In the genomic region with DNA sequence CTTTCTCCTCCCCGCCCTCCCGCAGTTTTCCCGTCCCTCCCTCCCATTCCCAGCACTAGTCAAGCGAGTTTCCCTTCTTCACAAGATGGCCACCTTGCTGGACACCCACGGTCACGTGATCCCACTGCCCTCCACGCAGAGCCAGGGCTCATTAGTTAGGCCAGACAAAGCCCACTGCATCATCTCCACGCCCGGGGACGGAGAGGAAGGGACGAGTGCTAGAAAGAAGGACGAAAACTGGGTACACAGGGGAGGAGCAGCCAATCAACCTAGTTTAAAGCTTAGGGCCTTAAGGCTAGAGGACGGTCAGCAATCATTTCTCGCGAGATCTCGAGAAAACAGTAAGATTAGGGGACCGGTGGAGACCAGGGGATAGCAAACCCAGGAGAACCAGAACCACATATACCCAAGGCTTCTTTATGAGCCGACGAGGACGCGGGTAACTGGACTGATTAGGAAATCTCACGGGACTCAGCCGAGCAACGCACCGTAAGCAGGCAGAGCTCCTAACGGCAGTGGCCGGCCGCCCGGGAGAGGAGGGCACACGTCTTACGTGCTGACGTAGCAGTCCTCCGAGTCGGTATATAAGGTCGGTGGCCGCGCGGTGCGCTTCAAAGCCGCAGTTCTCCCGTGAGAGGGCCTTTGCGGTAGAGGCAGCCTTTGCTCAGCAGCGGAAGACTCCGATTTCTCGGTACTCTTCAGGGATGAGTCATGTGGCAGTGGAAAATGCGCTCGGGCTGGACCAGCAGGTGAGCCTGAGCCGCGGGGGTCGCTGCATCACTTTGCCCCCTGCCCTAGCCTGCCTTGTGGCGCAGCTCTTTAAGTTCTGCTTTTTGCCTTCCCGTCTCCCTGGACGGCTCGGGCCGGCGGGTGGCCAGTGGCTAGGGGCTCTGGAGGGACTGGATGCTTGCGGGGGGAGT, we compare ENCODE assay signal across 8 mouse cellular contexts. TPM values are rescaled to one million over a fixed set of nuclear protein-coding genes. Genes with fewer than 3 reads are reported as not detected.
DNase-seq lines count a peak whose midpoint lies in the region; ATAC-seq and TF ChIP-seq lines count a peak whose summit lies in the region.

Gene Ddx3x, plus strand, starts transcription at position 562 of the 920 bp plus-strand sequence.

- H3K27me3 ChIP-seq in embryonic facial prominence, embryonic 14.5 days (replicated peaks; ENCODE audit: control insufficient read depth, insufficient read depth, low read length): 0 out of 2 replicates have a peak, but pooled peaks cover 4% of the 10 kb centered on the region
- no peaks in the 10 kb centered on the region for H3K27me3 ChIP-seq in limb, embryonic 14.5 days (ENCODE audit: control insufficient read depth, insufficient read depth, low read length)
- H3K27me3 ChIP-seq in midbrain, postnatal 0 days (ENCODE audit: insufficient read depth, low read length): no peaks in the 10 kb centered on the region

- H3K4me2 ChIP-seq in embryonic facial prominence, embryonic 14.5 days (ENCODE audit: low read depth, low read length): peak within 1 kb of the TSS; percentile 59
- H3K4me2 ChIP-seq in limb, embryonic 14.5 days (replicated peaks; ENCODE audit: low read depth, low read length, severe bottlenecking): peak within 1 kb of the TSS; percentile 70
- peak within 1 kb of the TSS; percentile 64 for H3K4me2 ChIP-seq in midbrain, postnatal 0 days (ENCODE audit: low read depth, low read length, poor library complexity, severe bottlenecking)

- DNase-seq in 3134 (ENCODE audit: extremely low read depth, insufficient read length, low spot score): peak; percentile 95
- peak; percentile 72 to 85 for DNase-seq in adrenal gland, postnatal 4 days (ENCODE audit: low spot score in 2 of 2)
- peak; percentile 96 for DNase-seq in embryonic facial prominence, embryonic 14.5 days (ENCODE audit: low spot score)
- peak; percentile 89 for DNase-seq in heart, adult 8-10 months (ENCODE audit: low spot score)
- peak; percentile 90 for DNase-seq in kidney, adult 9 months
- peak; percentile 89 for DNase-seq in limb, embryonic 14.5 days (ENCODE audit: low spot score)
- peak; percentile 94 for DNase-seq in midbrain, postnatal 0 days (ENCODE audit: low spot score)
- peak; percentile 75 to 84 for DNase-seq in spleen, postnatal 14 days (ENCODE audit: low spot score in 2 of 2)

- H3K4me1 ChIP-seq in embryonic facial prominence, embryonic 14.5 days (ENCODE audit: control insufficient read depth, insufficient read depth, low read length): 0 out of 2 replicates have a peak, but pooled peaks cover 4% of the 10 kb centered on the region
- no peaks in the 10 kb centered on the region for H3K4me1 ChIP-seq in limb, embryonic 14.5 days (ENCODE audit: control insufficient read depth, insufficient read depth, low read length)
- no peaks in the 10 kb centered on the region for H3K4me1 ChIP-seq in midbrain, postnatal 0 days (ENCODE audit: insufficient read depth, low read length)

- peak; percentile 98; the same call in 1 of the 2 replicates for TF ChIP-seq POLR2A in limb, embryonic 14.5 days (IDR thresholded peaks at IDR 0.05; ENCODE audit: borderline replicate concordance, extremely low read depth, insufficient read depth, insufficient read length)

- peak within 1 kb of the TSS; percentile 99 for H3K27ac ChIP-seq in embryonic facial prominence, embryonic 14.5 days (replicated peaks; ENCODE audit: low read depth, low read length)
- peak within 1 kb of the TSS; percentile 99 for H3K27ac ChIP-seq in limb, embryonic 14.5 days (replicated peaks; ENCODE audit: low read depth, low read length)
- H3K27ac ChIP-seq in midbrain, postnatal 0 days (ENCODE audit: low read depth, low read length): peak within 1 kb of the TSS; percentile 99

- H3K4me3 ChIP-seq in embryonic facial prominence, embryonic 14.5 days (ENCODE audit: low read depth, low read length): peak within 1 kb of the TSS; percentile 92
- peak within 1 kb of the TSS; percentile 87 for H3K4me3 ChIP-seq in limb, embryonic 14.5 days (replicated peaks; ENCODE audit: low read length)
- peak within 1 kb of the TSS; percentile 84 for H3K4me3 ChIP-seq in midbrain, postnatal 0 days (ENCODE audit: low read depth, low read length)

- TF ChIP-seq CTCF in midbrain, postnatal 0 days (IDR thresholded peaks at IDR 0.05): no peak

- H3K9me3 ChIP-seq in embryonic facial prominence, embryonic 14.5 days (ENCODE audit: control insufficient read depth, low read length): no peaks in the 10 kb centered on the region
- no peaks in the 10 kb centered on the region for H3K9me3 ChIP-seq in limb, embryonic 14.5 days (ENCODE audit: control insufficient read depth, low read length)
- H3K9me3 ChIP-seq in midbrain, postnatal 0 days (ENCODE audit: low read length): no peaks in the 10 kb centered on the region

- WGBS in embryonic facial prominence, embryonic 14.5 days: under 1% methylated on average over 40 of the region's 57 CpGs
- 3% methylated on average over 52 of the region's 57 CpGs for WGBS in limb, embryonic 14.5 days
- WGBS in midbrain, postnatal 0 days: under 1% methylated on average over 55 of the region's 57 CpGs

- H3K9ac ChIP-seq in embryonic facial prominence, embryonic 14.5 days (ENCODE audit: low read depth, low read length): peak within 1 kb of the TSS; percentile 99
- H3K9ac ChIP-seq in limb, embryonic 14.5 days (ENCODE audit: low read depth, low read length, severe bottlenecking): peak within 1 kb of the TSS; percentile 99
- peak within 1 kb of the TSS; percentile 95 for H3K9ac ChIP-seq in midbrain, postnatal 0 days (replicated peaks; ENCODE audit: low read length, poor library complexity, severe bottlenecking)

- peak; percentile 94 for ATAC-seq in embryonic facial prominence, embryonic 14.5 days (ENCODE audit: low read depth)
- peak; percentile 92 for ATAC-seq in limb, embryonic 14.5 days (ENCODE audit: low FRiP score, low read depth)
- ATAC-seq in midbrain, postnatal 0 days (ENCODE audit: low FRiP score): peak; percentile 95

- peaks cover 20% of the 10 kb centered on the region for H3K36me3 ChIP-seq in embryonic facial prominence, embryonic 14.5 days (ENCODE audit: control insufficient read depth, insufficient read depth, low read length)
- peaks cover 17% of the 10 kb centered on the region for H3K36me3 ChIP-seq in limb, embryonic 14.5 days (ENCODE audit: control insufficient read depth, insufficient read depth, low read length)
- no peaks in the 10 kb centered on the region for H3K36me3 ChIP-seq in midbrain, postnatal 0 days (ENCODE audit: insufficient read depth, low read length)

RNA-seq across cellular contexts. Expression of gene Ddx3x, which starts in this region (rescaled TPM):
- total RNA-seq in adrenal gland, postnatal 4 days (2021): 100 to 1,000 TPM; 262 to 355 TPM
- 123 and 132 TPM in 2 replicates for polyA plus RNA-seq in embryonic facial prominence, embryonic 14.5 days (2014; fragmentation: Nextera tagmentation; extraction: Ambion mirVana)
- total RNA-seq in heart, adult 8-10 months (2022): 100 to 1,000 TPM; 112 to 195 (median 144) TPM
- 91.4 and 100 TPM in 2 replicates for polyA plus RNA-seq in limb, embryonic 14.5 days (2012; rRNA removed)
- polyA plus RNA-seq in limb, embryonic 14.5 days (2014; fragmentation: Nextera tagmentation; extraction: Ambion mirVana): 126 and 159 TPM in 2 replicates
- total RNA-seq in midbrain, postnatal 0 days (2014; rRNA removed): 120 and 161 TPM in 2 replicates
- polyA plus RNA-seq in midbrain, postnatal 0 days (2015; fragmentation: Nextera tagmentation; extraction: Ambion mirVana): 80.6 and 109 TPM in 2 replicates

Comparison
In these comparisons a context has a peak if more than half of its experiments do, and no peak if none do; other contexts are left out.
1. Peak in every context shown above with its lines: DNase-seq, ATAC-seq, H3K4me3 ChIP-seq and H3K27ac ChIP-seq.